Mouse (Mus musculus) thymus, adult 2 months (tissue): ENCODE measurements around the gene Nat8f5.

Experiments
- CTCF ChIP-seq: fragments of 200-500 bp; IDR thresholded peaks from 2 replicates; pipeline ENCODE4 v1.5.1; 2012; ENCODE audit warnings: mild to moderate bottlenecking, control low read depth, low read length, moderate library complexity, borderline replicate concordance; ENCODE audit not compliant: control insufficient read depth, poor library complexity, insufficient read depth; ENCODE audit errors: extremely low read depth
- POLR2A ChIP-seq: fragments of 200-500 bp; IDR thresholded peaks from 2 replicates; pipeline ENCODE4 v1.6.1; 2012; ENCODE audit warnings: mild to moderate bottlenecking, low read length, control low read depth, moderate library complexity; ENCODE audit not compliant: control insufficient read depth, poor library complexity, insufficient read depth; ENCODE audit errors: extremely low read depth

- TF ChIP-seq CTCF (no peak), POLR2A (no peak)
Measured at GRCm38 (mm10) chr6:85823382-85824090, 2.8 kb upstream of the Nat8f5 start.
